In the genomic region with DNA sequence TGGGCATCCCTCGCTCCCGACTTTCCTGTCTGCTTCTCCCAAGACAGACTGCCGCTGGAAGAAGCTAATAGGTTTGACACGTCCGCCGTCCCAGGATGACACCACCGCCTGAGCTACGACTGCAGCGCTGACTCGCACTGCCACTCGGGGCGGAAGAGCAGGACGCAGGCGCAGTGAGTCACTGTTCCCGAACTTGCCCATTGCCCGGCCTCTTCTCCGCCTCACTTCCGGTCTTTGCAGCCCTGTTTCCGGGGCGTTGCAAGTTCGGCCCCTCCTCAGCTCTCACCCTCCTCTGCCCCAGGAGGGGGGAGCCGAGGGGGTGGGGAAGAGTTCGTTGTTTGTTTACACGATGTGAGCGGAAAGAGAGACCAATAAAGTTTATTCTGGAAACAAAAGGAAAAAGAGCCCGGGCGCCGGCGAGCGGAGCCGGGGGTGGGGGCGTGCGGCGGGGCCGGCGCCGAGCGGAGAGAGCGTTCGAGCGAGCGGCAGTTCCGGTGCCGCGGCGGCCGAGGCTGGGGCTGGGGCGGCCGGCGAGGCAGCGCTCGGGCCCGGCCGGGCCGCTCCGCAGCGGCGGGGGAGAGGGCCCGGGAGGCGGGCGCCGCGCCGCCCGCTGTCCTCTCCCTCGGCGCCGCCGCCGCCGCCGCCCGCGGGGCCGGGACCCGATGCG, we compare ENCODE assay signal across 8 mouse cellular contexts. TPM values are rescaled to one million over a fixed set of nuclear protein-coding genes. Genes with fewer than 3 reads are reported as not detected.
DNase-seq lines count a peak whose midpoint lies in the region; ATAC-seq lines count a peak whose summit lies in the region.

No protein-coding gene starts in this region.

- peak overlapping the region; percentile 96 for H3K27ac ChIP-seq in intestine, embryonic 14.5 days (ENCODE audit: low read depth)

- H3K4me3 ChIP-seq in intestine, embryonic 14.5 days (ENCODE audit: low read depth, low read length), result peak overlapping the region; percentile 82

- ATAC-seq in intestine, embryonic 14.5 days (replicated peaks; ENCODE audit: low FRiP score, low TSS enrichment, low read depth), result peak; percentile 98

- under 1% methylated on average over 58 of the region's 77 CpGs for WGBS in intestine, embryonic 14.5 days

- no peaks in the 10 kb centered on the region for H3K36me3 ChIP-seq in intestine, embryonic 14.5 days (ENCODE audit: control insufficient read depth, insufficient read depth, low read length)

- H3K9ac ChIP-seq in intestine, embryonic 14.5 days (ENCODE audit: low read length), result peak overlapping the region; percentile 94

- peak overlapping the region; percentile 71 for H3K4me2 ChIP-seq in intestine, embryonic 14.5 days (ENCODE audit: low read length)

- intact Hi-C loops in left cerebral cortex, postnatal 14 days (cut with DNase I), result loop anchor here (2.0 to 5.0 kb wide), 2 partner anchors 32 to 55 kb away; no protein-coding TSS in a partner anchor

- no peaks in the 10 kb centered on the region for H3K9me3 ChIP-seq in intestine, embryonic 14.5 days (ENCODE audit: control insufficient read depth, low read length)

- peak; percentile 89 to 90 for DNase-seq in adrenal gland, adult 18-20 months (ENCODE audit: low spot score in 2 of 2)
- peak; percentile 98 for DNase-seq in embryo, embryonic 11 days
- DNase-seq in gastrocnemius, postnatal 25 days, result peak; percentile 98
- peak; percentile 97 for DNase-seq in intestine, embryonic 14.5 days (ENCODE audit: low spot score)
- DNase-seq in left cerebral cortex, postnatal 14 days (ENCODE audit: low spot score in 2 of 2), result peak; percentile 95 to 97
- DNase-seq in mesoderm, embryonic 11.5 days (ENCODE audit: low read depth, low spot score), result peak; percentile 99
- peak; percentile 95 to 97 for DNase-seq in right cerebral cortex, postnatal 36 days (ENCODE audit: low spot score in 2 of 2)
- peak; percentile 99 for DNase-seq in yolk sac, embryonic 10.5 days (ENCODE audit: low spot score)

- no peaks in the 10 kb centered on the region for H3K27me3 ChIP-seq in intestine, embryonic 14.5 days (replicated peaks; ENCODE audit: control insufficient read depth, insufficient read depth, low read length)

- peaks cover 24% of the 10 kb centered on the region for H3K4me1 ChIP-seq in intestine, embryonic 14.5 days (replicated peaks; ENCODE audit: control insufficient read depth, insufficient read depth, low read length)

RNA-seq across cellular contexts. Expression of a gene that starts 0.5 kb away (rescaled TPM):
- total RNA-seq in adrenal gland, adult 18-20 months (2021), result 10 to 100 TPM; 42.3 to 59.5 TPM
- total RNA-seq in gastrocnemius, postnatal 25 days (2021), result 10 to 100 TPM; 41.6 to 61.0 TPM
- polyA plus RNA-seq in intestine, embryonic 14.5 days (2014; fragmentation: Nextera tagmentation; extraction: Ambion mirVana), result 16.7 and 19.1 TPM in 2 replicates
- 10 to 100 TPM; 55.0 to 59.2 TPM for total RNA-seq in left cerebral cortex, postnatal 14 days (2021)

RNA-seq across cellular contexts. Expression of a gene that starts 31.1 kb away (rescaled TPM):
- total RNA-seq in adrenal gland, adult 18-20 months (2021), result 10 to 100 TPM; 22.2 to 24.0 TPM
- 10 to 100 TPM in 1 of 2 experiments, 1 to 10 TPM in 1; 8.0 to 11.5 TPM for total RNA-seq in gastrocnemius, postnatal 25 days (2021)
- 5.9 and 7.7 TPM in 2 replicates for polyA plus RNA-seq in intestine, embryonic 14.5 days (2014; fragmentation: Nextera tagmentation; extraction: Ambion mirVana)
- 100 to 1,000 TPM; 104 to 117 TPM for total RNA-seq in left cerebral cortex, postnatal 14 days (2021)

Comparison
In these comparisons a context has a peak if more than half of its experiments do, and no peak if none do; other contexts are left out.
1. Peak in every context shown above with its lines: DNase-seq, ATAC-seq, H3K4me3 ChIP-seq and H3K27ac ChIP-seq.
2. RNA of a gene that starts 31.1 kb away (total RNA-seq): 104 to 117 TPM in left cerebral cortex, postnatal 14 days; 22.2 to 24.0 TPM in adrenal gland, adult 18-20 months and 8.0 to 11.5 TPM in gastrocnemius, postnatal 25 days; every median in the first group is over 4 times any median in the second.